Mouse (Mus musculus) lung, postnatal 0 days (tissue): ENCODE results near the gene Gatd1. TPM values are rescaled to one million over a fixed set of nuclear protein-coding genes. Genes with fewer than 3 reads are reported as not detected.

Source experiments
- ATAC-seq: fragments of 200-750 bp; cut with Nextera tagmentation; 2 replicates; pipeline ENCODE4 v1.8.0; 2017; ENCODE audit warnings: moderate library complexity
- DNase-seq: peaks from one replicate; pipeline ENCODE4 v3.0.0-alpha.2; 2016; ENCODE audit warnings: low spot score
- H3K27ac ChIP-seq: fragments of 300-500 bp; sonication (generic); 2 replicates; pipeline ENCODE4 v1.5.1; 2014; ENCODE audit warnings: antibody characterized with exemption, mild to moderate bottlenecking, low read length, mixed read lengths
- H3K27me3 ChIP-seq: fragments of 300-500 bp; sonication (generic); replicated peaks from 2 replicates; pipeline ENCODE4 v1.6.1; 2014; ENCODE audit warnings: low read length, mixed read lengths; ENCODE audit not compliant: insufficient read depth
- H3K36me3 ChIP-seq: fragments of 300-500 bp; sonication (generic); 2 replicates; pipeline ENCODE4 v1.6.1; 2014; ENCODE audit warnings: low read length, mixed read lengths; ENCODE audit not compliant: insufficient read depth
- H3K4me1 ChIP-seq: fragments of 300-500 bp; sonication (generic); 2 replicates; pipeline ENCODE4 v1.6.1; 2014; ENCODE audit warnings: antibody characterized with exemption, low read depth, low read length, mixed read lengths; ENCODE audit not compliant: insufficient read depth
- H3K4me2 ChIP-seq: fragments of 300-500 bp; sonication (generic); replicated peaks from 2 replicates; pipeline ENCODE4 v1.6.1; 2014; ENCODE audit warnings: low read depth, mild to moderate bottlenecking, low read length, moderate library complexity, mixed read lengths
- H3K4me3 ChIP-seq: fragments of 300-500 bp; sonication (generic); 2 replicates; pipeline ENCODE4 v1.5.1; 2014; ENCODE audit warnings: low read depth, low read length
- H3K9ac ChIP-seq: fragments of 300-500 bp; sonication (generic); replicated peaks from 2 replicates; pipeline ENCODE4 v1.6.1; 2014; ENCODE audit warnings: low read depth, mild to moderate bottlenecking
- H3K9me3 ChIP-seq: fragments of 300-500 bp; sonication (generic); 2 replicates; pipeline ENCODE4 v1.6.1; 2016; ENCODE audit warnings: low read length, mixed read lengths
- CTCF ChIP-seq: IDR thresholded peaks from 2 replicates; pipeline ENCODE4 v1.5.1; 2016; ENCODE audit warnings: antibody characterized with exemption, mild to moderate bottlenecking
- EP300 ChIP-seq: IDR thresholded peaks from 2 replicates; pipeline ENCODE4 v1.6.1; 2016; ENCODE audit warnings: antibody characterized with exemption, mild to moderate bottlenecking, control low read depth
- WGBS: fragments of 180-500 bp; shearing (Covaris S2); extraction: QIAGEN DNeasy Blood & Tissue Kit; methylation state at CpG from one replicate; pipeline ENCODE4 v1.1.7; 2014; 5-methylcytosine and 5-hydroxymethylcytosine counted together
- polyA plus RNA-seq: library from polyadenylated mRNA; unstranded; fragments of >200 nt; fragmentation: Nextera tagmentation; extraction: Ambion mirVana; gene quantifications from 2 replicates; pipeline ENCODE4 v1.2.1, GENCODE M21; 2015

Gene Gatd1
- polyA plus RNA-seq, 1 experiment from 2014 or later = 52.3 TPM

- no peak overlapping the region for H3K4me3 ChIP-seq
- no peaks in the 10 kb centered on the region for H3K9me3 ChIP-seq
- H3K9ac ChIP-seq = no peak overlapping the region
- no peaks in the 10 kb centered on the region for H3K36me3 ChIP-seq
- DNase-seq = peak; percentile 82
- H3K27me3 ChIP-seq = no peaks in the 10 kb centered on the region
- no peaks in the 10 kb centered on the region for H3K4me1 ChIP-seq
- ATAC-seq = peak; percentile 73
- H3K27ac ChIP-seq = no peak overlapping the region
- 51% methylated on average over 4 of the region's 4 CpGs for WGBS
- TF ChIP-seq EP300 (no peak), CTCF (peak; percentile 83)
- no peak overlapping the region for H3K4me2 ChIP-seq
Observed at GRCm38 (mm10) chr7:141363106-141363751, 50.7 kb downstream of the Gatd1 start.

GRCm38 (mm10) chr7:141361510-141361909 lies 52.4 kb downstream of the Gatd1 start:
- ATAC-seq (peak; percentile 71), DNase-seq (peak; percentile 73)
- 12% methylated on average over 24 of the region's 24 CpGs for WGBS
- H3K4me3 ChIP-seq = no peak overlapping the region
- H3K9ac ChIP-seq = no peak overlapping the region
- no peaks in the 10 kb centered on the region for H3K9me3 ChIP-seq
- H3K4me2 ChIP-seq = no peak overlapping the region
- H3K27ac ChIP-seq = no peak overlapping the region
- no peaks in the 10 kb centered on the region for H3K27me3 ChIP-seq
- H3K36me3 ChIP-seq = no peaks in the 10 kb centered on the region
- H3K4me1 ChIP-seq = no peaks in the 10 kb centered on the region
- no peak for TF ChIP-seq EP300

Other genes starting within 250 kb of the Gatd1 start
- gene Rnh1, start 241.3 kb downstream of the Gatd1 start, polyA plus RNA-seq = 181 and 187 TPM in 2 replicates
- gene Hras, start 220.1 kb downstream of the Gatd1 start, polyA plus RNA-seq = 121 and 126 TPM in 2 replicates
- gene Lrrc56, start 220.0 kb downstream of the Gatd1 start, polyA plus RNA-seq = 6.8 and 7.4 TPM in 2 replicates
- 0.97 and 1.0 TPM in 2 replicates for gene Lmntd2, start 200.1 kb downstream of the Gatd1 start, polyA plus RNA-seq
- gene Rassf7, start 198.3 kb downstream of the Gatd1 start, polyA plus RNA-seq = 93.6 and 98.7 TPM in 2 replicates
- 26.6 and 32.0 TPM in 2 replicates for gene Phrf1, start 185.4 kb downstream of the Gatd1 start, polyA plus RNA-seq
- gene Irf7, start 147.7 kb downstream of the Gatd1 start, polyA plus RNA-seq = 12.6 and 15.8 TPM in 2 replicates
- not detected in 2 replicates for gene Cdhr5, start 137.3 kb downstream of the Gatd1 start, polyA plus RNA-seq
- gene Sct, start 135.0 kb downstream of the Gatd1 start, polyA plus RNA-seq = 1.0 and 1.3 TPM in 2 replicates
- 0.12 and 0.17 TPM in 2 replicates for gene Drd4, start 122.1 kb downstream of the Gatd1 start, polyA plus RNA-seq
- gene Deaf1, start 86.4 kb downstream of the Gatd1 start, polyA plus RNA-seq = 35.7 and 40.8 TPM in 2 replicates
- 34.7 and 44.1 TPM in 2 replicates for gene Tmem80, start 86.4 kb downstream of the Gatd1 start, polyA plus RNA-seq
- gene Eps8l2, start 75.3 kb downstream of the Gatd1 start, polyA plus RNA-seq = 67.6 and 73.1 TPM in 2 replicates
- gene Taldo1, start 21.9 kb downstream of the Gatd1 start, polyA plus RNA-seq = 260 and 276 TPM in 2 replicates
- gene Cend1, start 15.4 kb upstream of the Gatd1 start, polyA plus RNA-seq = 0.25 TPM in 2 replicates
- 9.8 and 12.3 TPM in 2 replicates for gene Slc25a22, start 23.8 kb upstream of the Gatd1 start, polyA plus RNA-seq
- gene Pidd1, start 29.9 kb upstream of the Gatd1 start, polyA plus RNA-seq = 1.7 and 1.8 TPM in 2 replicates
- gene Rplp2, start 33.2 kb upstream of the Gatd1 start, polyA plus RNA-seq = 878 and 910 TPM in 2 replicates
- 96.0 and 116 TPM in 2 replicates for gene Pnpla2, start 41.1 kb upstream of the Gatd1 start, polyA plus RNA-seq
- gene Cracr2b, start 47.0 kb upstream of the Gatd1 start, polyA plus RNA-seq = 74.9 and 82.0 TPM in 2 replicates
- gene Cd151, start 53.3 kb upstream of the Gatd1 start, polyA plus RNA-seq = 45.1 and 49.6 TPM in 2 replicates
- gene Polr2l, start 61.0 kb upstream of the Gatd1 start, polyA plus RNA-seq = 48.0 and 50.5 TPM in 2 replicates
- gene Tspan4, start 61.1 kb upstream of the Gatd1 start, polyA plus RNA-seq = 100 and 107 TPM in 2 replicates
- gene Chid1, start 125.7 kb upstream of the Gatd1 start, polyA plus RNA-seq = 15.6 and 20.2 TPM in 2 replicates
- 42.6 and 45.5 TPM in 2 replicates for gene Ap2a2, start 148.0 kb upstream of the Gatd1 start, polyA plus RNA-seq
- 0.07 TPM in 2 replicates for gene Muc6, start 241.2 kb upstream of the Gatd1 start, polyA plus RNA-seq